In genomic region chr6:108145941-108146588, GRCm38 (mm10) we compare ENCODE assay signal across 10 mouse cellular contexts. TPM values are rescaled to one million over a fixed set of nuclear protein-coding genes. Genes with fewer than 3 reads are reported as not detected.
A peak's percentile ranks its signal among the peaks of the same experiment; 100 is the strongest.
DNase-seq lines count a peak whose midpoint lies in the region; ATAC-seq and TF ChIP-seq lines count a peak whose summit lies in the region.
"Had no signal": no experiment of that assay in that cellular context is flagged by ENCODE, and none has a peak within 500 bp of the region (broad histone marks: within the 10 kb centered on the region; RNA-seq: fewer than 3 reads in every experiment).

No protein-coding gene starts in this region.

- H3K4me1 ChIP-seq in liver, adult 2 months (ENCODE audit: control insufficient read depth, insufficient read depth, low read length), result peaks cover 15% of the 10 kb centered on the region
- H3K4me1 ChIP-seq in liver, embryonic 12.5 days, result no peaks in the 10 kb centered on the region
- peaks cover 4% of the 10 kb centered on the region; the same call in 1 of the 2 replicates for H3K4me1 ChIP-seq in forebrain, embryonic 14.5 days (ENCODE audit: control insufficient read depth, insufficient read depth, low read length)
- no peaks in the 10 kb centered on the region for H3K4me1 ChIP-seq in neural tube, embryonic 14.5 days (ENCODE audit: control insufficient read depth, insufficient read depth, low read length)

- TF ChIP-seq POLR2A in liver, adult 2 months (IDR thresholded peaks at IDR 0.05; ENCODE audit: extremely low read depth, insufficient read depth, low read length), result no peak

- no peaks in the 10 kb centered on the region for H3K9me3 ChIP-seq in liver, embryonic 12.5 days (replicated peaks)
- no peaks in the 10 kb centered on the region for H3K9me3 ChIP-seq in forebrain, embryonic 14.5 days (replicated peaks; ENCODE audit: control insufficient read depth, low read length)
- H3K9me3 ChIP-seq in neural tube, embryonic 14.5 days (ENCODE audit: control insufficient read depth, low read length), result no peaks in the 10 kb centered on the region
- H3K9me3 ChIP-seq: G1E had no signal

- peaks cover 9% of the 10 kb centered on the region for H3K36me3 ChIP-seq in liver, adult 2 months (ENCODE audit: control insufficient read depth, insufficient read depth, low read length)
- H3K36me3 ChIP-seq in liver, embryonic 12.5 days, result 0 out of 2 replicates have a peak, but pooled peaks cover 9% of the 10 kb centered on the region
- H3K36me3 ChIP-seq in forebrain, embryonic 14.5 days (ENCODE audit: control insufficient read depth, insufficient read depth, low read length), result no peaks in the 10 kb centered on the region
- H3K36me3 ChIP-seq in neural tube, embryonic 14.5 days (ENCODE audit: control insufficient read depth, insufficient read depth, low read length), result no peaks in the 10 kb centered on the region

- no peaks in the 10 kb centered on the region for H3K79me2 ChIP-seq in liver, adult 2 months (ENCODE audit: control insufficient read depth, insufficient read depth, low read length)

- DNase-seq in liver, adult 2 months (ENCODE audit: extremely low read depth, low read depth, low spot score), result peak; percentile 85
- DNase-seq in forebrain, embryonic 14.5 days (ENCODE audit: low spot score), result peak; percentile 85
- peak; percentile 29 for DNase-seq in layer of hippocampus, adult 9-10 months (ENCODE audit: low spot score)
- no peak for DNase-seq in liver
- DNase-seq: thymus, adult 2 months had no signal

- H3K27ac ChIP-seq in liver, adult 2 months (replicated peaks; ENCODE audit: insufficient read depth, low read depth, low read length), result peak overlapping the region; percentile 88
- H3K27ac ChIP-seq in liver, embryonic 12.5 days, result no peak overlapping the region
- peak overlapping the region; percentile 48; the same call in 1 of the 2 replicates for H3K27ac ChIP-seq in forebrain, embryonic 14.5 days (ENCODE audit: low read depth, low read length)
- no peak overlapping the region for H3K27ac ChIP-seq in neural tube, embryonic 14.5 days (ENCODE audit: low read depth, low read length)

- 67% methylated on average over 7 of the region's 7 CpGs for WGBS in liver, adult 2 months
- WGBS in liver, embryonic 12.5 days (ENCODE audit: insufficient replicate concordance), result 83% methylated on average over 7 of the region's 7 CpGs
- WGBS in forebrain, embryonic 14.5 days, result 28% methylated on average over 7 of the region's 7 CpGs
- WGBS in neural tube, embryonic 14.5 days, result 22% methylated on average over 7 of the region's 7 CpGs

- no peak overlapping the region for H3K4me2 ChIP-seq in liver, embryonic 12.5 days
- no peak overlapping the region for H3K4me2 ChIP-seq in forebrain, embryonic 14.5 days (ENCODE audit: low read length)
- H3K4me2 ChIP-seq in neural tube, embryonic 14.5 days (ENCODE audit: low read depth, low read length), result no peak overlapping the region

- ATAC-seq in liver, embryonic 12.5 days, result no peak
- ATAC-seq in forebrain, embryonic 14.5 days, result peak; percentile 91
- ATAC-seq in neural tube, embryonic 14.5 days (ENCODE audit: low read depth), result peak; percentile 93
- ATAC-seq in inflammation-experienced regulatory T-cells, adult 6 months, result no peak
- ATAC-seq in megakaryocyte-erythroid progenitor cell, adult 5-6 weeks (replicated peaks; ENCODE audit: low FRiP score, low TSS enrichment, poor library complexity, severe bottlenecking), result no peak

- no peak overlapping the region for H3K4me3 ChIP-seq in liver, adult 2 months (ENCODE audit: insufficient read depth, low read depth, low read length)
- H3K4me3 ChIP-seq in liver, embryonic 12.5 days, result no peak overlapping the region
- H3K4me3 ChIP-seq in forebrain, embryonic 14.5 days (ENCODE audit: low read depth, low read length), result no peak overlapping the region
- no peak overlapping the region for H3K4me3 ChIP-seq in neural tube, embryonic 14.5 days (ENCODE audit: low read depth, low read length)

- 0 out of 2 replicates have a peak overlapping the region, but pooled peaks have one; percentile 45 for H3K9ac ChIP-seq in liver, adult 2 months (ENCODE audit: low read depth, low read length)
- H3K9ac ChIP-seq in liver, embryonic 12.5 days, result no peak overlapping the region
- H3K9ac ChIP-seq in forebrain, embryonic 14.5 days (ENCODE audit: low read length), result no peak overlapping the region
- no peak overlapping the region for H3K9ac ChIP-seq in neural tube, embryonic 14.5 days (replicated peaks; ENCODE audit: low read depth, low read length)

- no peak for TF ChIP-seq CTCF in liver, adult 2 months (IDR thresholded peaks at IDR 0.05; ENCODE audit: low read depth, low read length)

- H3K27me3 ChIP-seq in liver, adult 2 months (ENCODE audit: control insufficient read depth, insufficient read depth, low read length), result no peaks in the 10 kb centered on the region
- H3K27me3 ChIP-seq in liver, embryonic 12.5 days (replicated peaks), result no peaks in the 10 kb centered on the region
- no peaks in the 10 kb centered on the region for H3K27me3 ChIP-seq in forebrain, embryonic 14.5 days (replicated peaks; ENCODE audit: control insufficient read depth, insufficient read depth, low read length)
- H3K27me3 ChIP-seq in neural tube, embryonic 14.5 days (ENCODE audit: control insufficient read depth, insufficient read depth, low read length), result no peaks in the 10 kb centered on the region

RNA-seq across cellular contexts. Expression of gene Sumf1, which starts 39.3 kb away (rescaled TPM):
- 23.3 and 23.6 TPM in 2 replicates for total RNA-seq in liver, adult 2 months (2014; rRNA removed)
- 20.5 and 23.8 TPM in 2 replicates for polyA plus RNA-seq in liver, adult 2 months (2012; rRNA removed)
- 11.9 and 12.7 TPM in 2 replicates for polyA plus RNA-seq in liver, embryonic 12.5 days (2016; fragmentation: Nextera tagmentation; extraction: Ambion mirVana)
- polyA plus RNA-seq in forebrain, embryonic 14.5 days (2014; fragmentation: Nextera tagmentation; extraction: Ambion mirVana), result 12.5 TPM in 2 replicates
- polyA plus RNA-seq in neural tube, embryonic 14.5 days (2014; fragmentation: Nextera tagmentation; extraction: Ambion mirVana), result 9.3 and 12.0 TPM in 2 replicates
- 1 to 10 TPM; 5.5 to 8.2 (median 5.8) TPM for polyA plus RNA-seq in inflammation-experienced regulatory T-cells, adult 6 months (2017; shearing (Covaris generic))
- 4.9 and 10.9 TPM in 2 replicates for total RNA-seq in megakaryocyte-erythroid progenitor cell, adult 5-6 weeks (2014; fragmentation: Nextera tagmentation)
- total RNA-seq in megakaryocyte-erythroid progenitor cell, adult 5-6 weeks (2017), result 8.9 and 15.5 TPM in 2 replicates

Comparison
In these comparisons a context has a peak if more than half of its experiments do, and no peak if none do; other contexts are left out.
1. H3K27ac ChIP-seq: peak in liver, adult 2 months (single experiment) and forebrain, embryonic 14.5 days (single experiment); none in liver, embryonic 12.5 days (single experiment) and neural tube, embryonic 14.5 days (single experiment).
2. ATAC-seq: peak in forebrain, embryonic 14.5 days (single experiment) and neural tube, embryonic 14.5 days (single experiment); none in liver, embryonic 12.5 days (single experiment), inflammation-experienced regulatory T-cells, adult 6 months (single experiment) and megakaryocyte-erythroid progenitor cell, adult 5-6 weeks (single experiment).